Mouse (Mus musculus) inflammation-experienced regulatory T-cells (primary cell): ENCODE measurements around the gene Cfap221. TPM values are rescaled to one million over a fixed set of nuclear protein-coding genes. Genes with fewer than 3 reads are reported as not detected.

Source experiments
- polyA plus RNA-seq, 2 experiments: library from polyadenylated mRNA; unstranded; fragments of 100-300 nt; shearing (Covaris generic); gene quantifications; one replicate each; pipeline ENCODE4 v1.2.1; 2017

The Cfap221 gene
- not detected for polyA plus RNA-seq

DNA sequence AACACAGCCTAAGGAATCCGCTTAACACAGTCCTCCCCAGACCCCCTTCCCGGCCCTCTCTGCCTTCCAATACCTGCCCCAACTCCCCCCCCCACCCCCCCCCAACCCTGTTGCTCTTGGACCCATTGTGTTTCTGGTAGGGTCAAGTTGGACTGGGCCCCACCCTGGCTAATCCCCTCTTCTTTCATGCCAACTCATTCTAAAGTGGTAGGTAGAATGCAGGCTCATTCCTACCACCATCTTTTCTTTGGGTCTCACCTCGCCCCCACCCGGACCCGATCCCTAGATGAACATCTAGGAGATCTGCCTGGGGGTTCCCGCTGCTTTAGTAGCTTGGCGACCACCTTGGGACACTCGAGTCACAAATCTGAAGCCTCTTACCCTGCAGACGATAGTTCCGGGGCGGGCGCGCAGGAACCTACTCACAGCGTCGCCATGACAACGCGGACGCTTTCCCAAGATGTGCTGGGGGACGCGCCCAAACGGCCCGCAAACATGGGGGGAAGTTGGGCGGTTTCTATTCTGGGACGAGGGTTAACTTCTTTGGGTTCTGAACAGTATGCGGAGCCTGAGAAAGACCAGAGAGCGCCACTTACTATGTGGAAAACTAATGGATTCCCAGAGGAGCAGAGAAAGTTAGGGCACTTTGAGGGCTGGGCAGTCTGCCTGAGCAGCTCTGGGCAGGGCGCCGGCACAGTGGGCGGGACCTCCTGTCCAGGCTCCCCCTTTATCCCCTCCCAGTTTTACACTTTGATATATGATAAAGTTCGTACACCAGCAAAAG lies at the start of gene Cfap221:
Cfap221 (minus strand) TSS at position 437 of the 784 bp plus-strand sequence.

GRCm38 (mm10) chr1:120006844-120007790 lies 10.1 kb upstream of the Cfap221 start, which contains the start of gene Sctr:
Sctr (plus strand) TSS chr1:120006894.

GRCm38 (mm10) chr1:119912953-119913814 lies 83.8 kb downstream of the Cfap221 start, which contains the start of gene Tmem177:
Tmem177 (minus strand) TSS chr1:119913208.

Other genes with a start within 250 kb of the Cfap221 start
- 10 to 100 TPM; 18.7 to 24.6 TPM for gene Ptpn4, start 159.6 kb downstream of the Cfap221 start, polyA plus RNA-seq
- 1 to 10 TPM; 6.7 to 6.8 TPM for gene Tmem177, start 84.0 kb downstream of the Cfap221 start, polyA plus RNA-seq
- under 1 TPM in 1 of 2 experiments, not detected in 1; 0.71 TPM for gene Sctr, start 9.7 kb upstream of the Cfap221 start, polyA plus RNA-seq
- gene Tmem37, start 76.8 kb upstream of the Cfap221 start, polyA plus RNA-seq: 10 to 100 TPM in 1 of 2 experiments, 1 to 10 TPM in 1; 1.2 to 10.9 TPM
- gene Dbi, start 123.8 kb upstream of the Cfap221 start, polyA plus RNA-seq: 100 to 1,000 TPM; 120 to 164 TPM
- gene 3110009E18Rik, start 124.0 kb upstream of the Cfap221 start, polyA plus RNA-seq: 10 to 100 TPM; 22.8 to 24.5 TPM